Mouse (Mus musculus): Measurements from ENCODE around the gene Map10.

DNA sequence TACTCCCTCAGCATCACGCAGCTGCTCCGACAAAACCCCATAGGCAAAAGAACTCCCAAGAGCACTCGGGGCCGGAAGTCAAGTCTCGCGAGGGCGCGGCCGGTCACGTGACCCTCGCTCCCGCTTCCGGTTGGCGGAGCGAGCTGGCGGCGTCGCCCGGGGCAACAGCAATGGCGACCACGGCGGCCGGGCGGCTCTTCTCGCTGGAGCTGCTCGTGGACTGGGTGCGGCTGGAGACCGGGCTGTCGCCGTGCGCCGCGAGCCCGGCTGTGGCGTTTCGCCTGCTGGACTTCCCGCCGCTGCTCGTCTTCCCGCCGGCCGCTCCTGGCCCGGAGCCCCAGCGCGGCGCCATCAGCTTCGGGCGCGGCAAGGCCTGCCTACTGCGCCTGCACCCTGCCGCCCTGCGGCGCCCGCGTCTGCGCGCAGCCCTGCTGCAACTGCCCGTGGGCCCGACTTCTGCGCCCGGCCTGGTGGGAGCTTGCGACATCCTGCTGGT is at the start of gene Map10:
- no peak for TF ChIP-seq POLR2A (IDR thresholded peaks at IDR 0.05; ENCODE audit: extremely low read depth, insufficient read depth, low read length)
- no peak for TF ChIP-seq CTCF (IDR thresholded peaks at IDR 0.05; ENCODE audit: low read depth, low read length)
